Mouse (Mus musculus) liver, adult (tissue): Measurements from ENCODE around the gene Commd3.

Experiments
- GATA4 ChIP-seq: IDR thresholded peaks from 2 replicates; pipeline ENCODE4 v1.6.1; 2014; ENCODE audit warnings: mild to moderate bottlenecking, low read length; ENCODE audit not compliant: insufficient replicate concordance

Gene Commd3

DNA sequence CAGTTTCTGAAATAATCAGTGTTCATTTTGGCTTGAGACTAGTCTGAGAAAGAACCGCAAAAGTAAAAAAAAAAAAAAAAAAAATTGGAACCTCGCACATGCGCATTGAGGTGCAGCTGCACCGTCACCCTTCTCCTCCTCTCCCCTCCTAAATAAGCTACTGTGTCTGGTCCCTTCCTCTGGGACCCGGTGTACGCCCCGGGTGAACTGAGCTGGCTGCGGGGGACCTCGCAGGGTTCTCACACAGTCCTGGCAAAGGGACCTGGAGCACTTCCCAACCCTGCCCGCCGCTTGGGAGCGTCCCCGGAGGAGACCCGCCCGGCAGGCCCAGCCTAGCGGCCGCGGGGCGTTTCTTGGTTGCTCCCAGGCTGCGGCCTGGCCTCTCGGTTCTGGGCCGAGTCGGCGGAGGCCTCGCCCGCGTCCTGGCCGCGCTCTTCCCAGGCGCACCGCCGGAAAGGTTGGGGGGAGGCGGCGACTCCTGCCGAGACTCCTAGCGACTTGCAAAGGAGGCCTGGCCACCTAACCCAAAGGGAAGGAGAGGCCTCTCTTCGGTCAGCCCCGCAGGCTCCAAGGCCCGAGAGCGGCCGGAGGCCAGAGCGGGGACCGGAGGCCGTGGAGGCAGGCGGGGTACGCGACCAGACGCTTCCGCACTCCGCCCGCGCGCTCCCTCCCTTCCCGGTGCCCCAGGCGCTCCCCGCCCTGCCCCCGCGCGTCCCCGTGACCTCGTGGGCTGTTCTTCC is 21.9 kb downstream of the Commd3 start, which contains the start of gene Spag6:
Gene Spag6, plus strand, starts transcription at position 162 of the 740 bp plus-strand sequence.
- TF ChIP-seq GATA4 = no peak

DNA sequence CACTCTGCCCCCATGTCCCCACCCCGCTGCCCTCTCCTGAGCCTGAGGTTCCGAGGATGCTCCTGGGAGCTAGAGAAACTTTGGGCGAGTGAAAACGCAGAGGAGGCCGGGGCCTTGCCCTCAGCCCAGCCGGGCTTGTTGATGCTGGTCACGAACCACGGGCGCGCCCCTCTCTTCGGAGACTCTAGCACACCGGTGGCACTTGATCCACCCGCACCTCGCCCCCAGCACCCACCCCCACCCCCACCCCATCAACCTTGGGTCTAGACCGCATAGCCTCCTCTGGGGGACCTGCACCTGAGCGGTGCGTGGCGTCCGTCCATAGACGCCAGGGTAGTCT is 22.4 kb downstream of the Commd3 start:
- TF ChIP-seq GATA4 = no peak

GRCm38 (mm10) chr2:18695163-18695562 is 23.0 kb downstream of the Commd3 start:
- no peak for TF ChIP-seq GATA4

DNA sequence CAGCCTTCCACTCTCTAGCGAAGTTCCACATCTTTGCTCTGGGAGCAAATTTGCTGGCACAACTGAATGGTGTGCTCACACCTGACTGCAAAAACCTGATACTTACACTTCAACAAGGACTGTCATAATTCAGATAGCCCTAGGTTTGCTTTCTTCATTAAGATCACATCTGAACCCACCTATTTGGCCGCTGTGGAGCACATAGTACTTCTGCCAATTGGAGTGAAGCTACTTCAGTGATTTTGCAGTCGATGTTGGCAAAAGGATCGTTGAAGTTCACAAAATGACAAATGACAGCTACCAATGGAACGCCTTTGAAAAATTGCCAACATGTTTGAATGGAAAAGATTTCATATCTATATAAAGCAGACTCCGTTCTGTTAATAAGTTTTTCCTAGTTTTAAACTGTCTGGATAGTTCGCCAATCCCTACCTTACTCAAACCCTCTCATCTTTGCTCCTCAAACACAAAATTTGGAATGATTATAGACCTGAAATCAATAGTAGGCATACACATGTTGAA is 23.5 kb downstream of the Commd3 start:
- no peak for TF ChIP-seq GATA4

DNA sequence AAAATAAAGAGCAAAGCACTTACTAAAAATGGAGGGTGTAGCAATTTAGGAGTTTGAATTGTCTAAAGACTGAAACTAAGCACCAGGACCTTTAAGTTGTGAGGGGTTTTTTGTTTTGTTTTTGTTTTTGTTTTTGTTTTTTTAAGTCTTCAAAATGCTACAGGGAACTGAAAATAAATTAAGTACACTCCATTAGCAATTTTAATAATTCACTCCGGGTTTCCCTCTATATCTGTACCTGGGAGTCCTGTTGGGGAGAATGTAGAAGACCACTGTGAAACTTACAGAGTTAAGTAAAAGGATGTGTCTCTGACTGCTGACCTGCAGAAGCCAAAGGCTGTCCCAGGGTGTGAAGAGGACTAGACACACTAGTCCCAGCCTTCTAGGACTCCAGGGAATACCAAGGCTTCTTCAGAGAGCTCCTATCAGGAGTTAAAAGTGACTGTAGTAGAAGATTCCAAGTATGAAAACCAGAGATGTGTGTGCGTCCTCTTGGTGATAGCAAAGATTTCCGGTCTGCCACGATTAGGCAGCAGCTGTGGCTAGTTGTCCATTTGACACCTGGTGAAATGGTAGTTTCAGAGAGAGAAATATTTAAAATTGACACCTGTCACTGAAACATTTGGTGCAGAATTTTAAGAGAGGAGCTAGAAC is 25.5 kb downstream of the Commd3 start:
- TF ChIP-seq GATA4 = no peak

GRCm38 (mm10) chr2:18698663-18699385 is 26.6 kb downstream of the Commd3 start:
- TF ChIP-seq GATA4 = no peak

DNA sequence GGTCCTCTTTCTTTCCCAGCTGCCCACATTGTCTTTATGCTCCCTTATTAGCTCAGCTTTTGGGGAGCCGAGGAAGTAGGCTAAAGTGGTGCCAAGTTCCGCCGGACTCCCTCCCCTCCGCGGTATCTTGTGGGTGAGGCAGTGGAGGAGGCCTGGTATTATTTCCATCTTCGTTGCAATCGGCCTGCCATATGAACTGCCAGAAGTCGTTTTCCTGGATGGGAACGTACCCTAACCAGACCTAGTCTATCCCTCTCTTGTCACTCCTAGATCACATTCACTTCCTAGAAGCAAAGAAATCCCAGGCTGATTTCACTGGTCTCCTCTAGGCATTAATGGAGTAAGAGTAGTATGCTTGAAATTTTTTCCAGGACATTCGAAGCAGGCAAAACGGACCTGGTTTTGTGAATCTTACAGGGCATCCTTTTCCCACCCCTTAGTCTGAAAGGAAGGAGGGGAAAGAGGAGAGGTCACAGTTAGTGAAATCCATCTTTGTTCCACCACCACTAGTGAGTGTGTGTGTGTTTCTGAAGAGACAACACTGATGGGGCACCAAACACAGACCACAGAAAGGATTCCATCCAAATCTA is 27.3 kb downstream of the Commd3 start:
- TF ChIP-seq GATA4 = no peak

- no peak for TF ChIP-seq GATA4
Measured at GRCm38 (mm10) chr2:18710356-18710755, 38.2 kb downstream of the Commd3 start.

GRCm38 (mm10) chr2:18713071-18713470 is 40.9 kb downstream of the Commd3 start:
- TF ChIP-seq GATA4 = no peak

DNA sequence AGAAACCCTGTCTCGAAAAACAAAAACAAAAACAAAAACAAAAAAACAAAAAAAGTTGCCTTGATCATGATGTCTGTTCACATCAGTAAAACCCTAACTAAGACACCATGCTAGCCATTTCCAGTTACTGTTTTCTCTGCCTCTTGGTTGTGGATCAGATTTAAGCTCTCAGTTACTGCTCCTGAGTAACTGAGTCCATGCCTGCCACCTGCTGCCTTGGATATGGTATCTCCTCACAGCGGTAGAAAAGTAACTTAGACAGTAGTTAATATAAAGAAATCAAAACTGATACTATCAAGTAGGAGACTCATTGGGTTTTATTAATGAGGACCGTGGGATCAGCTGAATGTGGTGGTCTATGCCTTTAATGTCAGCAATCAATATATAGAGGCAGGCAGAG is 42.2 kb downstream of the Commd3 start:
- TF ChIP-seq GATA4 = no peak

GRCm38 (mm10) chr2:18718521-18718920 is 46.3 kb downstream of the Commd3 start:
- no peak for TF ChIP-seq GATA4

- TF ChIP-seq GATA4 = no peak
Measured at GRCm38 (mm10) chr2:18722208-18722830, 50.1 kb downstream of the Commd3 start.

- TF ChIP-seq GATA4 = no peak
Measured at GRCm38 (mm10) chr2:18724462-18724861, 52.3 kb downstream of the Commd3 start.
